Mouse (Mus musculus): ENCODE data around the gene Sorbs1. TPM values are rescaled to one million over a fixed set of nuclear protein-coding genes. Genes with fewer than 3 reads are reported as not detected.

Sorbs1 gene
- polyA plus RNA-seq, 1 experiment from 2014 or later, result 49.5 TPM

DNA sequence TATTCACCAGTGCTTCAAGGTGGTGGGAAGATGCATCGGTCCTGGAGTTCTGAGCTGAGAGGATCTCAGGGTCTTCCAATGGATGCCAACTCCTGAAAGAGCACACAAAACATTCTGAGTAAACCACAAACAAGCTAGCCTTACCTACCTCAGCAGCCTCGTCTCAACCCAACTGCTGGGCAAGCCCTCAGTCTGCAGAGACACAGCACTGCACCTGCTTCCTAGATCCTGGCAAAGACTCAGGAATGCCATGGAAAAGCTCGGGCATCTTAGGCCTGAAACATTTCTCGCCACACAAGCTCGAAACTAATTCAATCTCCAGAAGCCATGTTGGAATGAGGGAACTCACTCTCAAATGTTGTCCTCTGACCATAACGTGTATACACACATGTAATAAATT is 62.3 kb downstream of the Sorbs1 start:
- 91% methylated on average over 6 of the region's 6 CpGs for WGBS
- Histone ChIP-seq H3K4me3 (ENCODE audit: low read length) (no peak overlapping the region), H3K27me3 (ENCODE audit: control insufficient read depth, insufficient read depth, low read length) (no peaks in the 10 kb centered on the region), H3K9ac (ENCODE audit: low read depth, low read length) (no peak overlapping the region), H3K27ac (ENCODE audit: low read depth, low read length) (no peak overlapping the region), H3K9me3 (ENCODE audit: control insufficient read depth, low read length) (peaks cover 3% of the 10 kb centered on the region; the same call in 1 of the 2 replicates), H3K4me1 (ENCODE audit: control insufficient read depth, insufficient read depth, low read length) (no peaks in the 10 kb centered on the region), H3K4me2 (replicated peaks; ENCODE audit: low read depth, low read length) (no peak overlapping the region), H3K36me3 (ENCODE audit: control insufficient read depth, insufficient read depth, low read length) (0 out of 2 replicates have a peak, but pooled peaks cover 2% of the 10 kb centered on the region)
- no peak for ATAC-seq (ENCODE audit: low FRiP score, low TSS enrichment)

DNA sequence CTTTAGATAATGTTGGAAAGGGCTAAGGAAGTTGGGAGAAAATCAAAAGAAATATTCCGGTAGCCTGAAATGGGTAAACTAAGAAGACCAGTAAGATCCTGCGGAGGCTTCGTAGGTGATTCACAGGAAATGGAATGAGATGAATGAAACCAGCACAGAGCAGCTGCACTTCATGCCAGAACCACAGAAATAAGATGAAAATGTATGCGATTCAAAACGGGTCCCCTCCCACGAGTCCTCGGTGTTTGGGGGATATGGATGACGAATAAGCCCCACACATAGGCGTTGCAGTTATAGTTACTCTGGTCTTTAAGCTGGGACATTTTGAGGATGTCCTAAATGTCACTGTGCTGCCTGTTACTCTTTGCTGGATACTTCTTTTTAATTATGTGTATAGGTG is 67.1 kb downstream of the Sorbs1 start:
- WGBS, result 95% methylated on average over 9 of the region's 9 CpGs
- H3K4me2 ChIP-seq (replicated peaks; ENCODE audit: low read depth, low read length), result no peak overlapping the region
- H3K9me3 ChIP-seq (ENCODE audit: control insufficient read depth, low read length), result no peaks in the 10 kb centered on the region
- no peaks in the 10 kb centered on the region for H3K36me3 ChIP-seq (ENCODE audit: control insufficient read depth, insufficient read depth, low read length)
- no peaks in the 10 kb centered on the region for H3K4me1 ChIP-seq (ENCODE audit: control insufficient read depth, insufficient read depth, low read length)
- no peak overlapping the region for H3K4me3 ChIP-seq (ENCODE audit: low read length)
- no peak overlapping the region for H3K27ac ChIP-seq (ENCODE audit: low read depth, low read length)
- H3K9ac ChIP-seq (ENCODE audit: low read depth, low read length), result no peak overlapping the region
- H3K27me3 ChIP-seq (ENCODE audit: control insufficient read depth, insufficient read depth, low read length), result no peaks in the 10 kb centered on the region
- ATAC-seq (ENCODE audit: low FRiP score, low TSS enrichment), result no peak

DNA sequence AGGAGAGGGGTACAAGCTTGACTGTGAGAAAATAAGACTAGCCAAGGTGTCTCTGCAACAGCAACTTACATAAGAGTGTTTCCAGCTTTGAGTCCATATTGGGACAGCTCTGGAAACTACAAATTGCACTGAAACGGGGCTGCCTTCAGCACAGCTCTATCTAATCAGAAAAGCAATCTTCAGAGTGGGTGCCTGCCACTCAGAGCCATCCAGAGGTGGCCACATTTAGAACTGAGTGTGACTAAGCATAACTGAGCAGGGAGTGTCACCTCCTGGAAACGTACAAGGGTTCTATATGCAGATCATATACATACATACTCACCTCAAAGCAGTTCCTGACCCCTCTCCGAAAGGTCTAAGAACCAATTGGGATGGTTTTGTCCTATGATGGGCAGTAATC is 71.2 kb downstream of the Sorbs1 start:
- WGBS, result 79% methylated on average over 3 of the region's 3 CpGs
- no peak overlapping the region for H3K4me3 ChIP-seq (ENCODE audit: low read length)
- H3K27me3 ChIP-seq (ENCODE audit: control insufficient read depth, insufficient read depth, low read length), result no peaks in the 10 kb centered on the region
- H3K36me3 ChIP-seq (ENCODE audit: control insufficient read depth, insufficient read depth, low read length), result no peaks in the 10 kb centered on the region
- no peak overlapping the region for H3K4me2 ChIP-seq (replicated peaks; ENCODE audit: low read depth, low read length)
- no peaks in the 10 kb centered on the region for H3K9me3 ChIP-seq (ENCODE audit: control insufficient read depth, low read length)
- no peak overlapping the region for H3K27ac ChIP-seq (ENCODE audit: low read depth, low read length)
- H3K9ac ChIP-seq (ENCODE audit: low read depth, low read length), result no peak overlapping the region
- no peak for ATAC-seq (ENCODE audit: low FRiP score, low TSS enrichment)
- peaks cover 5% of the 10 kb centered on the region; the same call in 1 of the 2 replicates for H3K4me1 ChIP-seq (ENCODE audit: control insufficient read depth, insufficient read depth, low read length)

DNA sequence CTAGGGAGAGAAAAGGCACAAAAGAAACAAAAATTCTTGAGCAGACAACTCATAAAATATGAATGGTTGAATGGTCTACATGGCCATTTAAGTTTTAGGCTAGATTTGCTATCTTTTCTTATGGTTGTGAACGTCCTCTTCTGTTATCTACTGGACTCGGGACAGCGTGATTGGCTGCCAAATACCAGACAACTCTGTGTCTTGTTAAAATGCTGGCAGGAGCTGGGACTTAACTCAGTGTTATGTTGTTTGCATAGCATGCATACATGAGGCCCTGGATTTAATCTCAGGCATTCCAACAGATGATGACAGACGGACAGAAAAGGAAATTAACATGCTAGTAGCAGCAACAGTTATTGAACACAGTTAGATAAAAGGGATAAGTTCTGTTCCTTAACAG is 72.6 kb downstream of the Sorbs1 start:
- 83% methylated on average over 4 of the region's 4 CpGs for WGBS
- H3K9me3 ChIP-seq (ENCODE audit: control insufficient read depth, low read length), result no peaks in the 10 kb centered on the region
- no peaks in the 10 kb centered on the region for H3K27me3 ChIP-seq (ENCODE audit: control insufficient read depth, insufficient read depth, low read length)
- no peak overlapping the region for H3K4me3 ChIP-seq (ENCODE audit: low read length)
- H3K27ac ChIP-seq (ENCODE audit: low read depth, low read length), result no peak overlapping the region
- no peaks in the 10 kb centered on the region for H3K36me3 ChIP-seq (ENCODE audit: control insufficient read depth, insufficient read depth, low read length)
- ATAC-seq (ENCODE audit: low FRiP score, low TSS enrichment), result no peak
- H3K4me1 ChIP-seq (ENCODE audit: control insufficient read depth, insufficient read depth, low read length), result peaks cover 5% of the 10 kb centered on the region; the same call in 1 of the 2 replicates
- no peak overlapping the region for H3K9ac ChIP-seq (ENCODE audit: low read depth, low read length)
- no peak overlapping the region for H3K4me2 ChIP-seq (replicated peaks; ENCODE audit: low read depth, low read length)

DNA sequence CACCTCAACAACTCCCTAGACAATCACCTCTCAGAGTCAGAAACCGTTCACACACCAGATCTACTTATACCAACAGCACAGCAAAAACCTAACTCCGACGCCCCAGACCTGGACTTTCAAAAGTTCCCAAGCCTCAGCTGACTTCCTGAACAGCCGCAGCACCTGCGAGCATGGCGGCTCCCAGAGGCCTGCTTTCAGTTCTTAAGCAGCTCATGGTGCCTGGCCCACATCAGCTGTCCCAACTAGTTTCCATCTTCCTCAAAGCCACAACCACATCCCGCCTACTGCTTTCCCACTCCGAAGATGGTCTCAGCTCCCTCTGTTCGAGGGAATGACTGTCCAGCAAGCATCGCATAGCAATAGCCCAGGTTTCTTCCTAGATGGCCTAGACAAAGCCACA is 74.7 kb downstream of the Sorbs1 start:
- H3K4me1 ChIP-seq (ENCODE audit: control insufficient read depth, insufficient read depth, low read length), result peaks cover 5% of the 10 kb centered on the region; the same call in 1 of the 2 replicates
- WGBS, result 94% methylated on average over 10 of the region's 10 CpGs
- no peak for ATAC-seq (ENCODE audit: low FRiP score, low TSS enrichment)

DNA sequence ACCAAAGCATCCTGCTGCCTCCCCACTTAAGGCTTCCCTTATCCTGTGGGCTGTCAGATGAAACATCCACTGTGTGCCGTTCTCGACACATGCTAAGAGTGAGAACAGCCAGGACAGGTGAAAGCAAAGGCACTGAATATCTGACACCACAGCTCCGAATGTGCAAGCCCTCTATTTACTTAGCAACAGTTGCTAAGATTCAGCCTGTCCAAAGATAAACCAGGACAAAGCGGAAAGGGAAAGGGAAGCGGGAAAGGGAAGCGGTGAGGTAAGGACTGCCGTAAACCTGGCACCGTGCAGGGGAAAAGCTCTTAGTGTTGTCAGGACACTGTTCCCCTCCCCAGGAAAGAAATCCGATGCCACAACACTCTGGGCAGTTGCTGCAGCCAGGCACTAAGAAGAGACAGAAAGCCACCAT is 75.9 kb downstream of the Sorbs1 start:
- no peak for ATAC-seq (ENCODE audit: low FRiP score, low TSS enrichment)
- Histone ChIP-seq H3K4me3 (ENCODE audit: low read length) (no peak overlapping the region), H3K9me3 (ENCODE audit: control insufficient read depth, low read length) (no peaks in the 10 kb centered on the region), H3K36me3 (ENCODE audit: control insufficient read depth, insufficient read depth, low read length) (no peaks in the 10 kb centered on the region), H3K4me1 (ENCODE audit: control insufficient read depth, insufficient read depth, low read length) (peaks cover 5% of the 10 kb centered on the region; the same call in 1 of the 2 replicates), H3K9ac (ENCODE audit: low read depth, low read length) (no peak overlapping the region), H3K4me2 (replicated peaks; ENCODE audit: low read depth, low read length) (no peak overlapping the region), H3K27ac (ENCODE audit: low read depth, low read length) (peak overlapping the region; percentile 37; the same call in 1 of the 2 replicates), H3K27me3 (ENCODE audit: control insufficient read depth, insufficient read depth, low read length) (no peaks in the 10 kb centered on the region)
- WGBS, result 44% methylated on average over 9 of the region's 9 CpGs

More for the DNA sequence above, 74.7 kb downstream of the Sorbs1 start:
- H3K36me3 ChIP-seq (ENCODE audit: control insufficient read depth, insufficient read depth, low read length), result no peaks in the 10 kb centered on the region
- no peak overlapping the region for H3K9ac ChIP-seq (ENCODE audit: low read depth, low read length)
- no peaks in the 10 kb centered on the region for H3K27me3 ChIP-seq (ENCODE audit: control insufficient read depth, insufficient read depth, low read length)
- H3K4me2 ChIP-seq (replicated peaks; ENCODE audit: low read depth, low read length), result no peak overlapping the region
- no peaks in the 10 kb centered on the region for H3K9me3 ChIP-seq (ENCODE audit: control insufficient read depth, low read length)
- H3K27ac ChIP-seq (ENCODE audit: low read depth, low read length), result no peak overlapping the region
- no peak overlapping the region for H3K4me3 ChIP-seq (ENCODE audit: low read length)

DNA sequence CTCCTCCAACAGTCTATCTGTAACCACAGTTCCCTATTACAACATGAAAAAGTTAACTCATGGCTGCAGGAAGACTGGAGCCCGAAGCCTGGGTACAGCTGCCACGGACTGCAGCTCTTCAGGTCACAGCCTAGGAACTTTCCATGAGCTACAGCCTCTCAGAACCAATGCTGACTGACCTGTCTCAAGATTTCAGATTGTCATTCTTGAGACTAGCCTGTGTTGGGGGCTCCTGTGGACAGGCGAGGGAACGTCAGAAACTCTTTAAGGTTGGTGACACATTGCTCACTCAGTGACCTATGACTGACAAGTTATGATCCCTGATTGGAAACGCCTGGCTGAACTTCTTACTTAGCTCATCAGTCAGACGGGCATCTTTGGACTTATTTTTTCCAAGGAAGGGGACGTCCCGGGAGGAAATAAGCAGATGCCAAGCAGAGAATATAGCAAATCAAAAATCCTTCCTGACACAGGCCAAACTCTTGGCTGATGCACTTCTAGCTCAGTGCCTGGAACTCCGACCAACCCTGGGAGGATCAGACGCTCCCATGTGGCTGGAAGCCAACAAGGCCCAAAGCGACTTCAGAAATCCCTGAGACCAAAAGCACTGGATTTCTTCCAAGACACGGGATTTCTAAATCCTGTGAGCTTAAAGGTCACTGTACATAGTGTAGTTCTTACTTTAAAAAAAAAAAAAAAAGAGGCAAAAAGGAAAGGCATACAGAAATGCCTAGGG is 76.9 kb downstream of the Sorbs1 start:
- 0 out of 2 replicates have a peak, but pooled peaks have one; percentile 28 for ATAC-seq (ENCODE audit: low FRiP score, low TSS enrichment)
- WGBS, result 53% methylated on average over 12 of the region's 12 CpGs

DNA sequence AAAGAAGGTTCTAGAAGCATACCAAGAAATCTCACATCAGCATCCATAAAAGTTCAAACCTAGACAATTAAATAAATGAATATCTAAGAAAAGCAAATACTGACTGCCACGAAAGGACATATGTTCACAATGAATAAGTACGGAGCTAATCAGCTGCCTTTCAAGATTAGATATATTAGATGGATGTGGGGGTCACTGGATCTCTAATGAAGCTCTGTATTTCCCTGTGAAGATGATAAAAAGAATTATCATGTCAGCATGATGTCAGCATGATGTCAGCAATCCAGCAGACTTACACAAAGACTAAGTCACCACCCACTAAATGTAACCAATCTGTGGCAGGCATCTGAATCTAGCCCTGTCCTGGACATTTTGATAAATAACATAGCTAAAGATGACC is 77.8 kb downstream of the Sorbs1 start:
- Histone ChIP-seq H3K36me3 (ENCODE audit: control insufficient read depth, insufficient read depth, low read length) (no peaks in the 10 kb centered on the region), H3K27me3 (ENCODE audit: control insufficient read depth, insufficient read depth, low read length) (no peaks in the 10 kb centered on the region), H3K9ac (ENCODE audit: low read depth, low read length) (no peak overlapping the region), H3K4me2 (replicated peaks; ENCODE audit: low read depth, low read length) (no peak overlapping the region), H3K4me1 (ENCODE audit: control insufficient read depth, insufficient read depth, low read length) (peaks cover 11% of the 10 kb centered on the region; the same call in 1 of the 2 replicates), H3K4me3 (ENCODE audit: low read length) (no peak overlapping the region), H3K27ac (ENCODE audit: low read depth, low read length) (no peak overlapping the region), H3K9me3 (ENCODE audit: control insufficient read depth, low read length) (no peaks in the 10 kb centered on the region)
- WGBS, result 86% methylated on average over 2 of the region's 2 CpGs
- ATAC-seq (ENCODE audit: low FRiP score, low TSS enrichment), result no peak

More for the DNA sequence above, 76.9 kb downstream of the Sorbs1 start:
- Histone ChIP-seq H3K36me3 (ENCODE audit: control insufficient read depth, insufficient read depth, low read length) (no peaks in the 10 kb centered on the region), H3K9me3 (ENCODE audit: control insufficient read depth, low read length) (no peaks in the 10 kb centered on the region), H3K27ac (ENCODE audit: low read depth, low read length) (no peak overlapping the region), H3K4me2 (replicated peaks; ENCODE audit: low read depth, low read length) (no peak overlapping the region), H3K4me3 (ENCODE audit: low read length) (no peak overlapping the region), H3K4me1 (ENCODE audit: control insufficient read depth, insufficient read depth, low read length) (peaks cover 11% of the 10 kb centered on the region; the same call in 1 of the 2 replicates), H3K9ac (ENCODE audit: low read depth, low read length) (no peak overlapping the region), H3K27me3 (ENCODE audit: control insufficient read depth, insufficient read depth, low read length) (no peaks in the 10 kb centered on the region)

DNA sequence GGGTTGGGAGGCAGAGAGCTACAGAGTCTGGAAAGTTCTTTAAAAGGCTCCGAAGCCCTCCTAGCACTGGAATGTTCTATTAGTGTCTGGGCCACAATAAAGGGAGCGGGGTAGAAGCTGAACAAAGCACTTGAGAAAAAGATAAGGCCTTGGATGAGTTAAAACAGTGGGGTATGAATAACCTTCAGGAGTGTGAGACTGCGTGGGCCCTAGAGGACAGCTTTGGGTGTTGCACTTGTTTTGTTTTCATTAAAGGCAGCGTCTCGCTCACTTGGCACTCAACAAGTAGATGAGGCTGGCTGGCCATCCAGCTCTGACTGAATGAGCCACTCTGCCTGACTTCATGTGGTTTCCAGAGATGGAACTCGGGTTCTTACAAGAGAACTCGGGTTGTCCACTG is 78.5 kb downstream of the Sorbs1 start:
- Histone ChIP-seq H3K36me3 (ENCODE audit: control insufficient read depth, insufficient read depth, low read length) (no peaks in the 10 kb centered on the region), H3K27me3 (ENCODE audit: control insufficient read depth, insufficient read depth, low read length) (no peaks in the 10 kb centered on the region), H3K4me2 (replicated peaks; ENCODE audit: low read depth, low read length) (no peak overlapping the region), H3K9me3 (ENCODE audit: control insufficient read depth, low read length) (no peaks in the 10 kb centered on the region), H3K4me1 (ENCODE audit: control insufficient read depth, insufficient read depth, low read length) (peaks cover 14% of the 10 kb centered on the region; the same call in 1 of the 2 replicates), H3K27ac (ENCODE audit: low read depth, low read length) (no peak overlapping the region), H3K4me3 (ENCODE audit: low read length) (no peak overlapping the region), H3K9ac (ENCODE audit: low read depth, low read length) (no peak overlapping the region)
- ATAC-seq (ENCODE audit: low FRiP score, low TSS enrichment), result no peak
- WGBS, result 91% methylated on average over 7 of the region's 7 CpGs
